Mouse (Mus musculus): ENCODE results near the gene Spdye4c.

DNA sequence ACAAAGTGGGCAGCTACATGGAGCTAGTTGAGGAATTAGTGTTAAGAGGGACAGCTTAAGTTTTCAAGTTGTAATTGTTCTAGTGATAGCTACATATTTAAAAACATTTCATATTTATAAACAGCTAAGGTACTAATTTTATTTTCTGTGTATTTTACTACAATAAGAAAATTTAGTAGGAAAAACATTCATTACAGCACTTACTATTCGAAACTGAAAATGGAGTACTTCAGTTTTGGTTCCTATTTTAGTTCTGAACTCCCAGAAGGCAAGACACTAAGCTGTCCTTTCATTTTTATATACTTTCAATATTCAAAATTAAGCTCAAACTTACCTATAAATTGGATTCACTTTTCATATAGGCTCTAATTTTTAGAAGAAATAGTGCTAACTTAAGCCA, 29.6 kb downstream of the Spdye4c start:
- no peak for TF ChIP-seq CTCF (IDR thresholded peaks at IDR 0.05; ENCODE audit: control insufficient read depth, insufficient read depth, insufficient read length)
- no peak for TF ChIP-seq MYOD1 (IDR thresholded peaks at IDR 0.05; ENCODE audit: control insufficient read depth, insufficient read length, low read depth)
- TF ChIP-seq CEBPB (IDR thresholded peaks at IDR 0.05; ENCODE audit: low read depth): no peak
